Mouse (Mus musculus): ENCODE measurements around the gene Gm49373.

Gm49373 gene

GRCm38 (mm10) chr9:21028560-21029110, 44.3 kb downstream of the Gm49373 start:
- no peak for DNase-seq (ENCODE audit: low spot score)

- no peak for DNase-seq (ENCODE audit: low spot score)
These were observed 45.1 kb downstream of the Gm49373 start for GRCm38 (mm10) chr9:21027774-21028290.

GRCm38 (mm10) chr9:21026849-21027248, 46.0 kb downstream of the Gm49373 start:
- DNase-seq (ENCODE audit: low spot score) = no peak

- no peak for DNase-seq (ENCODE audit: low spot score)
These were observed 47.6 kb downstream of the Gm49373 start for GRCm38 (mm10) chr9:21025258-21025810.

GRCm38 (mm10) chr9:21022726-21023125, 50.2 kb downstream of the Gm49373 start:
- no peak for DNase-seq (ENCODE audit: low spot score)

- DNase-seq (ENCODE audit: low spot score) = no peak
These were observed 50.6 kb downstream of the Gm49373 start for GRCm38 (mm10) chr9:21022288-21022687.

GRCm38 (mm10) chr9:21021363-21021762, 51.5 kb downstream of the Gm49373 start:
- DNase-seq (ENCODE audit: low spot score) = no peak

- no peak for DNase-seq (ENCODE audit: low spot score)
These were observed 54.3 kb downstream of the Gm49373 start for GRCm38 (mm10) chr9:21018600-21018999.

GRCm38 (mm10) chr9:21017177-21017575, 55.7 kb downstream of the Gm49373 start:
- no peak for DNase-seq (ENCODE audit: low spot score)

GRCm38 (mm10) chr9:21016331-21017176, 56.3 kb downstream of the Gm49373 start:
- no peak for DNase-seq (ENCODE audit: low spot score)

- DNase-seq (ENCODE audit: low spot score) = no peak
These were observed 57.2 kb downstream of the Gm49373 start, which contains the start of gene Icam1 for GRCm38 (mm10) chr9:21015571-21016130. Gene Icam1, plus strand, starts transcription at chr9:21015985.

- no peak for DNase-seq (ENCODE audit: low spot score)
These were observed 58.0 kb downstream of the Gm49373 start for GRCm38 (mm10) chr9:21014691-21015570.

All from left cerebral cortex, adult 11 months (tissue).